In genomic region chr6:83237123-83237522, GRCm38 (mm10) we compare ENCODE assay signal across 9 mouse cellular contexts. TPM values are rescaled to one million over a fixed set of nuclear protein-coding genes. Genes with fewer than 3 reads are reported as not detected.
DNase-seq lines count a peak whose midpoint lies in the region; ATAC-seq and TF ChIP-seq lines count a peak whose summit lies in the region.
"Had no signal": no experiment of that assay in that cellular context is flagged by ENCODE, and none has a peak within 500 bp of the region (broad histone marks: within the 10 kb centered on the region; RNA-seq: fewer than 3 reads in every experiment).

No protein-coding gene starts in this region.

- intact Hi-C loops in left cerebral cortex, adult 2 months (cut with DNase I), result no loop called here

- peak overlapping the region; percentile 40 for H3K4me2 ChIP-seq in liver, embryonic 12.5 days
- H3K4me2 ChIP-seq in neural tube, embryonic 14.5 days (ENCODE audit: low read depth, low read length), result peak overlapping the region; percentile 18; the same call in 1 of the 2 replicates

- no peaks in the 10 kb centered on the region for H3K36me3 ChIP-seq in liver, embryonic 12.5 days
- no peaks in the 10 kb centered on the region for H3K36me3 ChIP-seq in forebrain, embryonic 10.5 days (replicated peaks)
- no peaks in the 10 kb centered on the region for H3K36me3 ChIP-seq in neural tube, embryonic 14.5 days (ENCODE audit: control insufficient read depth, insufficient read depth, low read length)

- H3K4me1 ChIP-seq in liver, embryonic 12.5 days, result peaks cover 15% of the 10 kb centered on the region
- peaks cover 51% of the 10 kb centered on the region for H3K4me1 ChIP-seq in forebrain, embryonic 10.5 days
- no peaks in the 10 kb centered on the region for H3K4me1 ChIP-seq in neural tube, embryonic 14.5 days (ENCODE audit: control insufficient read depth, insufficient read depth, low read length)

- ATAC-seq in liver, embryonic 12.5 days, result no peak
- ATAC-seq in neural tube, embryonic 14.5 days (ENCODE audit: low read depth), result no peak
- ATAC-seq in granulocyte monocyte progenitor cell, adult 5-6 weeks (replicated peaks; ENCODE audit: poor library complexity, severe bottlenecking), result no peak

- peaks cover 97% of the 10 kb centered on the region for H3K27me3 ChIP-seq in liver, embryonic 12.5 days (replicated peaks)
- H3K27me3 ChIP-seq in forebrain, embryonic 10.5 days (ENCODE audit: poor library complexity, severe bottlenecking), result peaks cover 100% of the 10 kb centered on the region
- 0 out of 2 replicates have a peak, but pooled peaks cover 3% of the 10 kb centered on the region for H3K27me3 ChIP-seq in neural tube, embryonic 14.5 days (ENCODE audit: control insufficient read depth, insufficient read depth, low read length)

- H3K9ac ChIP-seq in liver, embryonic 12.5 days, result no peak overlapping the region
- H3K9ac ChIP-seq in neural tube, embryonic 14.5 days (replicated peaks; ENCODE audit: low read depth, low read length), result 0 out of 2 replicates have a peak overlapping the region, but pooled peaks have one; percentile 32
- H3K9ac ChIP-seq: liver, embryonic 14.5 days had no signal

- no peaks in the 10 kb centered on the region for H3K9me3 ChIP-seq in liver, embryonic 12.5 days (replicated peaks)
- H3K9me3 ChIP-seq in forebrain, embryonic 10.5 days, result no peaks in the 10 kb centered on the region
- H3K9me3 ChIP-seq in neural tube, embryonic 14.5 days (ENCODE audit: control insufficient read depth, low read length), result no peaks in the 10 kb centered on the region

- WGBS in liver, embryonic 12.5 days (ENCODE audit: insufficient replicate concordance), result 10% methylated on average over 5 of the region's 9 CpGs
- 2% methylated on average over 9 of the region's 9 CpGs for WGBS in forebrain, embryonic 10.5 days
- WGBS in neural tube, embryonic 14.5 days, result 4% methylated on average over 5 of the region's 9 CpGs

- TF ChIP-seq CTCF in left cerebral cortex, adult 2 months (IDR thresholded peaks at IDR 0.05), result no peak

- no peak for DNase-seq in liver
- DNase-seq in forebrain, embryonic 10.5 days (ENCODE audit: extremely low spot score, low spot score), result no peak
- peak; percentile 21 for DNase-seq in kidney, postnatal 10 days
- no peak for DNase-seq in left cerebral cortex, adult 2 months (ENCODE audit: extremely low spot score in 1 of 2, low spot score in 2 of 2)
- DNase-seq in adrenal gland, adult 8-10 months, result no peak

- H3K27ac ChIP-seq in liver, embryonic 12.5 days, result no peak overlapping the region
- H3K27ac ChIP-seq in forebrain, embryonic 10.5 days, result 0 out of 2 replicates have a peak overlapping the region, but pooled peaks have one; percentile 37
- H3K27ac ChIP-seq in neural tube, embryonic 14.5 days (ENCODE audit: low read depth, low read length), result no peak overlapping the region
- H3K27ac ChIP-seq in left cerebral cortex, adult 2 months, result no peak overlapping the region
- H3K27ac ChIP-seq: liver, embryonic 14.5 days had no signal

- no peak overlapping the region for H3K4me3 ChIP-seq in liver, embryonic 12.5 days
- H3K4me3 ChIP-seq in forebrain, embryonic 10.5 days, result peak overlapping the region; percentile 37
- H3K4me3 ChIP-seq in neural tube, embryonic 14.5 days (ENCODE audit: low read depth, low read length), result no peak overlapping the region
- H3K4me3 ChIP-seq in left cerebral cortex, adult 2 months, result no peak overlapping the region

RNA-seq across cellular contexts. Expression of gene Slc4a5, which starts 17.5 kb away (rescaled TPM):
- polyA plus RNA-seq in liver, embryonic 12.5 days (2016; fragmentation: Nextera tagmentation; extraction: Ambion mirVana), result 1.2 and 1.3 TPM in 2 replicates
- polyA plus RNA-seq in forebrain, embryonic 10.5 days (2016; fragmentation: Nextera tagmentation; extraction: Ambion mirVana), result 0.30 and 1.1 TPM in 2 replicates
- polyA plus RNA-seq in neural tube, embryonic 14.5 days (2014; fragmentation: Nextera tagmentation; extraction: Ambion mirVana), result not detected in 2 replicates
- not detected in 2 replicates for total RNA-seq in granulocyte monocyte progenitor cell, adult 5-6 weeks (2014; fragmentation: Nextera tagmentation)
- 0.13 TPM in 1 of 2 replicates, not detected in the other for total RNA-seq in granulocyte monocyte progenitor cell, adult 5-6 weeks (2017)
- total RNA-seq in left cerebral cortex, adult 2 months (2021), result 1 to 10 TPM in 1 of 2 experiments, under 1 TPM in 1; 0.84 to 1.3 TPM
- under 1 TPM; 0.05 to 0.09 (median 0.08) TPM for total RNA-seq in adrenal gland, adult 8-10 months (2022)
